Mouse (Mus musculus) midbrain, postnatal 0 days (tissue): ENCODE measurements around the gene Tmem213. TPM values are rescaled to one million over a fixed set of nuclear protein-coding genes. Genes with fewer than 3 reads are reported as not detected.

Experiments
- ATAC-seq: fragments of 200-750 bp; cut with Nextera tagmentation; 2 replicates; pipeline ENCODE4 v1.8.0; 2017; ENCODE audit warnings: moderate number of reproducible peaks, mild to moderate bottlenecking, moderate TSS enrichment, moderate library complexity; ENCODE audit not compliant: low FRiP score
- DNase-seq: peaks from one replicate; pipeline ENCODE4 v3.0.0-alpha.2; 2015; ENCODE audit warnings: low spot score
- H3K27ac ChIP-seq: fragments of 300-500 bp; sonication (generic); 2 replicates; pipeline ENCODE4 v1.5.1; 2014; ENCODE audit warnings: low read depth, mild to moderate bottlenecking, low read length, mixed read lengths
- H3K27me3 ChIP-seq: fragments of 300-500 bp; sonication (generic); 2 replicates; pipeline ENCODE4 v1.6.1; 2014; ENCODE audit warnings: low read length, control low read depth, mixed read lengths; ENCODE audit not compliant: insufficient read depth
- H3K36me3 ChIP-seq: fragments of 300-500 bp; sonication (generic); 2 replicates; pipeline ENCODE4 v1.6.1; 2014; ENCODE audit warnings: low read length, control low read depth, mixed read lengths; ENCODE audit not compliant: insufficient read depth
- H3K4me1 ChIP-seq: fragments of 300-500 bp; sonication (generic); 2 replicates; pipeline ENCODE4 v1.6.1; 2014; ENCODE audit warnings: mild to moderate bottlenecking, control low read depth, antibody characterized with exemption, low read length, mixed read lengths; ENCODE audit not compliant: insufficient read depth
- H3K4me2 ChIP-seq: fragments of 300-500 bp; sonication (generic); 2 replicates; pipeline ENCODE4 v1.6.1; 2014; ENCODE audit warnings: low read depth, mild to moderate bottlenecking, low read length, mixed read lengths; ENCODE audit not compliant: poor library complexity, severe bottlenecking
- H3K4me3 ChIP-seq: fragments of 300-500 bp; sonication (generic); 2 replicates; pipeline ENCODE4 v1.5.1; 2014; ENCODE audit warnings: low read depth, mild to moderate bottlenecking, low read length, moderate library complexity
- H3K9ac ChIP-seq: fragments of 300-500 bp; sonication (generic); replicated peaks from 2 replicates; pipeline ENCODE4 v1.6.1; 2014; ENCODE audit warnings: mild to moderate bottlenecking, low read length, moderate library complexity, mixed read lengths; ENCODE audit not compliant: poor library complexity, severe bottlenecking
- H3K9me3 ChIP-seq: fragments of 300-500 bp; sonication (generic); 2 replicates; pipeline ENCODE4 v1.6.1; 2016; ENCODE audit warnings: low read length, control low read depth
- CTCF ChIP-seq: IDR thresholded peaks from 2 replicates; pipeline ENCODE4 v1.5.1; 2016; ENCODE audit warnings: antibody characterized with exemption, mild to moderate bottlenecking
- WGBS: fragments of 180-500 bp; shearing (Covaris S2); extraction: QIAGEN DNeasy Blood & Tissue Kit; methylation state at CpG from one replicate; pipeline ENCODE4 v1.1.7; 2014; 5-methylcytosine and 5-hydroxymethylcytosine counted together
- polyA plus RNA-seq: library from polyadenylated mRNA; unstranded; fragments of >200 nt; fragmentation: Nextera tagmentation; extraction: Ambion mirVana; gene quantifications from 2 replicates; pipeline ENCODE4 v1.2.1, GENCODE M21; 2015
- total RNA-seq: library from RNA; depleted of rRNA; stranded (reverse); fragments of >200 nt; gene quantifications from 2 replicates; pipeline ENCODE4 v1.2.3, GENCODE M21; 2014; rRNA removed

Gene Tmem213
- total and polyA plus RNA-seq, 2 experiments from 2014 or later = 0.26 TPM; not detected in 1

DNA sequence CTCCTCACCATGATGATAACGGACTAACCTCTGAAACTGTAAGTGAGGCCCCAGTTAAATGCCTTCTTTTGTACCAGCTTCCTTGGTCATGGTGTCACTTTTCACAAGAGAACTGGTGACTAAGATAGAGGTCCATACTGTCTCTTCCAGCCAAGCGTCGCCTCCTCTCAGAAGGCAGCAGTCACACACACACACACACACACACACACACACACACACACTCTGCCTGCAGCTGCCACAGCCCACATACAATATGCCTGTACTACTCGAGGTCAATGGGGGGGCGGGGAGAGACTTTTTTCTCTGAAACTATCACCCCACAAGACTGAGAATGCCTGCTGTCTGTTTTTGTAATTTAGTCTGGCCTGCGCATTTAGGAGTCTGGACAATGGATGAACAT, 55.6 kb downstream of the Tmem213 start:
- ATAC-seq = no peak
- 88% methylated on average over 6 of the region's 6 CpGs for WGBS

GRCm38 (mm10) chr6:38165385-38165784, 56.3 kb downstream of the Tmem213 start:
- no peak for ATAC-seq
- Histone ChIP-seq H3K36me3 (peaks cover 32% of the 10 kb centered on the region), H3K4me1 (no peaks in the 10 kb centered on the region; the same call in 1 of the 2 replicates), H3K9me3 (no peaks in the 10 kb centered on the region), H3K27me3 (no peaks in the 10 kb centered on the region), H3K4me2 (no peak overlapping the region), H3K27ac (no peak overlapping the region), H3K9ac (no peak overlapping the region), H3K4me3 (no peak overlapping the region)
- 81% methylated on average over 6 of the region's 6 CpGs for WGBS
- DNase-seq = no peak
- no peak for TF ChIP-seq CTCF

More for the DNA sequence above, 55.6 kb downstream of the Tmem213 start:
- Histone ChIP-seq H3K9ac (no peak overlapping the region), H3K27me3 (no peaks in the 10 kb centered on the region), H3K4me2 (no peak overlapping the region), H3K4me1 (no peaks in the 10 kb centered on the region; the same call in 1 of the 2 replicates), H3K27ac (no peak overlapping the region), H3K4me3 (no peak overlapping the region), H3K36me3 (peaks cover 26% of the 10 kb centered on the region), H3K9me3 (no peaks in the 10 kb centered on the region)
- no peak for DNase-seq
- no peak for TF ChIP-seq CTCF

Other genes with a start within 250 kb of the Tmem213 start
- gene Trim24, start 238.4 kb upstream of the Tmem213 start, total RNA-seq = 58.0 and 77.0 TPM in 2 replicates
- gene Trim24, start 238.4 kb upstream of the Tmem213 start, polyA plus RNA-seq = 12.3 and 14.7 TPM in 2 replicates
- gene Svopl, start 62.3 kb upstream of the Tmem213 start, total RNA-seq = 0.28 and 0.99 TPM in 2 replicates
- 0.33 and 0.51 TPM in 2 replicates for gene Svopl, start 62.3 kb upstream of the Tmem213 start, polyA plus RNA-seq
- 0.09 and 0.27 TPM in 2 replicates for gene Atp6v0a4, start 15.3 kb downstream of the Tmem213 start, total RNA-seq
- 0.26 and 0.30 TPM in 2 replicates for gene Atp6v0a4, start 15.3 kb downstream of the Tmem213 start, polyA plus RNA-seq
- 40.1 and 42.5 TPM in 2 replicates for gene D630045J12Rik, start 144.8 kb downstream of the Tmem213 start, total RNA-seq
- gene D630045J12Rik, start 144.8 kb downstream of the Tmem213 start, polyA plus RNA-seq = 7.6 and 9.7 TPM in 2 replicates
- 8.1 and 11.0 TPM in 2 replicates for gene Zc3hav1l, start 190.0 kb downstream of the Tmem213 start, total RNA-seq
- 3.6 and 3.7 TPM in 2 replicates for gene Zc3hav1l, start 190.0 kb downstream of the Tmem213 start, polyA plus RNA-seq
- gene Zc3hav1, start 245.3 kb downstream of the Tmem213 start, total RNA-seq = 3.5 and 4.5 TPM in 2 replicates
- 2.1 and 2.4 TPM in 2 replicates for gene Zc3hav1, start 245.3 kb downstream of the Tmem213 start, polyA plus RNA-seq